Mouse (Mus musculus) fibroblast of lung, adult 2 months (primary cell): ENCODE results near the gene Mroh3.

Source experiments
- DNase-seq: peaks from one replicate; pipeline ENCODE4 v3.0.0-alpha.2; 2011; ENCODE audit warnings: low read depth

The Mroh3 gene

GRCm38 (mm10) chr1:136228328-136229039 lies 15.9 kb upstream of the Mroh3 start:
- peak; percentile 69 for DNase-seq

- peak; percentile 34 for DNase-seq
Measured at GRCm38 (mm10) chr1:136227870-136228269, 15.2 kb upstream of the Mroh3 start.

DNA sequence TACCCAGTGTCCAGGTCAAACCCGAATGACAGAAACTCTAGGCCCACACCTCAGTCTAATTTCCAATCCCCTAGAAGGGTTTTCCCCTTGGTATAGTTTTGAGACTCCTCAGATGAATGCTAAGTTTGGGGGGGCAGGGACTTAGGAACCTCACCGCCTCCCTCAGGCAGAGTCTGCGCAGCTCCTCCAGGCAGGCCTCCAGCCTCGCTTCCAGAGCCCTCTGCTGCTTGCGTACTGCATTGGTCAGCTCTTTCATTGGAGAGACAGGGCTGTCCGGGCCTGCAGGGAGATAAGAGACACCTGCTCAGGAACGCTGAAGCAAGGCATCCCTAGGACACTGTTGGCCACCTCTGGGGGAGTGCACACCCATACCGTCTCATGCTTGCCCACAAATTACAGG lies 14.0 kb upstream of the Mroh3 start:
- no peak for DNase-seq

- no peak for DNase-seq
Measured at GRCm38 (mm10) chr1:136225846-136226245, 13.2 kb upstream of the Mroh3 start.

DNA sequence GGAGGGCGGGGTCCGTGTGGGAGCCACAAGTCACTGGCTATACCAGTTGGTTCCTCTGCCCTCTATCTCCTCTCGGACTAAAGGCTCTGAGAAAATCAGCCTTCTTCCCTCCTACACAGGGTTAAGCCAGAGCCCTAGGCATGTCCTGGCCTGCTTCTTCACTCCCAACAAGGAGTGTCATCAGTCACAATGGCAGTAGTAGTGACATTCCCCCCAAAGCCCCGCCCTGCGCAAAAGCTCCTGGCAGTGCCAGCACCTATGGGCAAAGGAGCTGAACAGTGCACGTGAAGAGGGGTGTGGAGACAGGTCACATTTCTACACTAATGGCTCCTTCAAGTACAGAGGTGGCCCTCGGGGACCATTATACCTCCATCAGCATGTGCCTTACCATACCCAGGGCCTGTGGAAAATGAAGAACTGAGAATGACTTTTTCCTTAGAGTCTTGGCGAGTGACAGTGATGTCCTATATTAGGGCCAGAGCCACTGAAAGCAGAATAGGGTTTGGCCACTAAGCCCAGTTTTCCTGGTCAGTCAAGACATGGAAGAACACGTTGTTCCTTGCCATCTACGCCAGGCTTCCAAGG lies 11.2 kb upstream of the Mroh3 start:
- no peak for DNase-seq

DNA sequence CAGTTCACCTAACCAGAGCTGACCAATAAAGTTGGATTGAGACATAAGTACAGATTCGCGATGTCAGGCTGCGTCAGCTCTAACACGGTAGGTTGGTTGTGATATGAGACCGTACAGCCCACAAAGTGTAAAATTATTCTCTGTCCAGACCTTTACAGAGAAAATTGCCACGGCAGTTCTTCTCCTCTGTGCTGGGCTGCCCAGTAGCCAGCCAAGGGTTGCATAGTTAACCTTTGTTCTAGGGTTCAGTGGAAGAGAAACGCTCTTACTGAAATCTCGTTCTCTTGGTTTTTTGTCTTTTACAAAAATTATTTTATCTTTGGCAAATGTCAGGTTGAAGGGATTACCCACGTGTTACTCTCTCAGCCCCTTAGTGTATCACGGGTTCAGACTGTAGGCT lies 9.8 kb upstream of the Mroh3 start:
- DNase-seq: no peak

DNA sequence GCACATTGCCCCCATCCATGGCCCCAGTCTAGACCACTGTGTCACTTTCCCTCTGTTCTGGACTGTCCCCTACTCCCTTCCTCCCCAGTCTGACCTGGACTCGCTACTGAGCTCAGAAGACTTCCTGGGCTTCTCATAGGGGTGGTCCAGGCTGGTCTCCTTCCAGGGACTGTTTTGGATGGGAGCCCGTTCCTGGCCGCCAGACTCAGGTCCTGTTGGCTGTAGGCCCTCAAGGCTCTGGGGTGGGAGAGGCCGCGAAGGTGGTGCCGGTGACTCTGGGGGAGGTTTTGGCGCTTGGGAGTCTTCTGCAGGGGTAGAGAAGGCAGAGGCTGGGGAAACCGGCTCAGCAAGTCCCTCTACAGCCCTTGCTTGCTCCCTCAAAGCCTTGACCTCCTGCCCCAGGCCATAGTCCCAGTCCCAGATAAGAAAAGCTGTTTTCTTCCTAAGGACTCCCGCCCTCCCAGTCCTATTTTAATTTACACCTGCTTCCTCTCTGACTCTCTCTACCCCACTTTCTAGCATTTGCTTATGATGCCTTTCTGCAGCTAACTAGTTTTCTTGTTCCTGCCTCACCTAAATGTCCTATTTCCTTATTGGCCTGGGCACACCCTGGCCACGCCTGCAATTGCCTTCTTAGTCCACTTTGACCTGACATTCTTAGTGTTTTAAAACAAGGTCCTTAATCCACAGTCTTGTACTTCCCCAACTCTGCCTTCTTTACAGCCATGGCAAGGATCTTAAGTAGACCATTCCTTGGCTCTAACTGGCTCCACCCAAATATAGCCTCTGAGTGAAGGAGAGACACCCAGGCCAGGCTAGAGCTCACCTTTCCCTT lies 7.6 kb upstream of the Mroh3 start:
- DNase-seq: no peak

GRCm38 (mm10) chr1:136214304-136214703 lies 1.7 kb upstream of the Mroh3 start:
- no peak for DNase-seq

DNA sequence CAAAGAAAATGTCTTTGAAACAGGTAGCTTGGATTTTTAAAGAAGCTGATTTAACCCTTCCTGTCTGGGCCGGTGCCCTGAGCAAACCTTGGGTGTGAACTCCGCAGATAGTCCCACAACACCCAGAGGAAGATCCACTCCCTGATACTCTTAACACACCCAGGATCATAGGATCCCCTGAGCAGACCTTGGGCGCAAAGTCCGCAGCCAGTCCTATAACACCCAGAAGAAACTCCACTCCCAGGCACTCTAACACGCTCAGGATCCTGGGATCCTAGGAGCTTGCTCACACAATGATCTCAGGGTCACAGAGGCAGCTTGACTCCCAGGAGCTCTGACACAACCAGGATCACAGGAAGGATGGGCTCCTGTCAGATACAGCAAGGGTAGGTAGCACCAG lies 22.6 kb downstream of the Mroh3 start:
- DNase-seq: no peak

DNA sequence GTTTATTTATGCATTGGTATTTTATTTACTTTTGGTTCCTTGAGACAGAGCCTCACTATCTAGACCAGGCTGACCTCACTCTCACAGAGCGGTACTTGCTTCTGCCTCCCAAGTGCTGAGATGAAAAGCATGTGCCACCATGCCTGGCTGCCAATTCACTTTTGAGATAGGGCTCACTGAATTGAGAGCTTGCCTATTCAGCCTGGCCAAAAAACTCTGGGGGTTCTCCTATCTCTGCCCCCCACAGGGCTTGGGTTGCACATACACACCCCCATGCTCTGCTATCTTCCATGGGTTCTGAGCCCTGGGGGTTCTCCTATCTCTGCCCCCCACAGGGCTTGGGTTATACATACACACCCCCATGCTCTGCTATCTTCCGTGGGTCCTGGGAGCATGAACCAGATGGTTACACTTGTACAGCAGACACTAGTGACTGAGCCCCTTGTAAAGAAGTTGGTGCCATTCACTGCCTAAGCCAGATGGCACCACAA lies 33.1 kb downstream of the Mroh3 start:
- DNase-seq: no peak

- DNase-seq: no peak
Measured at GRCm38 (mm10) chr1:136178741-136179140, 33.9 kb downstream of the Mroh3 start.

DNA sequence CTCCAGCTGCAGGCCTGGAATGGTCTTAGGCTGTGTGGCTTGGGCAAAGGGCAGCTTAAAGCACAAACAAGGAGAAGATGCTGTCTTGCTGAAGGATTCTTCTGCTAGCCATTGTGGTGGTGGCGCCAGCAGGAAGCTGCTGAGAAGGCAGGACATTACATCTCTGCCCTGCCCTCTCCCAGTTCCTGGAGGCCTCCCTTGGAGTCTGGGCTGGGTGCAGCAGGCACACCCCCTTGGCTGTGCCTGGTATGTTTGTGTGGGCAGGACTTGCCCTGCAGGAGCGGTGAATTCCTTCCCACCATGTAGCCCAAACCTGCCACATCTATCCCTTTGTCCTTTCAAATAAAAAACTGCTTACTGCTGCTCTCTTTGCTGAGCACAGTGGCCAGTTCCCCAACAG lies 35.5 kb downstream of the Mroh3 start:
- no peak for DNase-seq

- no peak for DNase-seq
Measured at GRCm38 (mm10) chr1:136175183-136175582, 37.4 kb downstream of the Mroh3 start.

DNA sequence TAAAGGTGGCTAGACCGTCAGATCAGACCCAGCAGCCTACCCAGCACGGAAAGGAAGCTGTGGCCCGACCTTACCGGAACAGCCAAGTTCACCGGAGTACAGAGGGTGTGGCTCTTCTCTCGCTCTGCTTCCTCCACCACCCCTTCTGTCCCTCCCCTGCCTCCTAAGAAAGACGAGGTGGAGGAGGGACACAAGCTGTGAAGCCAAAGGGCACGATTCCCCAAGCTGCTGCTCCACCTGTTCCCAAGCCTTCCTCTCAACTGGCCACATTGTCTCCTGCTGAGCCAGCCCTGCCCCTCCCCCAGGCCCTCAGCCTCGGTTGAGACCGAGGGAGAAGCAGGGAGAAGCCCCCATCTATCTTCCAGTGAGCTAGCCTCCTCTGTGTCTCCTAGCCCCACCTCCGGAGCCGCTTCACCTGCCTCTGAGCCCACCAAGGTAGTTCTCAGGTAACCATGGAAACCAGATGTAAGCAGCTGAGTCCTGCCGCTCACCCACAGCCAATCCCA lies 38.5 kb downstream of the Mroh3 start:
- DNase-seq: no peak

- no peak for DNase-seq
Measured at GRCm38 (mm10) chr1:136172696-136173095, 39.9 kb downstream of the Mroh3 start.

- DNase-seq: peak; percentile 68
Measured at GRCm38 (mm10) chr1:136170109-136170508, 42.5 kb downstream of the Mroh3 start.

DNA sequence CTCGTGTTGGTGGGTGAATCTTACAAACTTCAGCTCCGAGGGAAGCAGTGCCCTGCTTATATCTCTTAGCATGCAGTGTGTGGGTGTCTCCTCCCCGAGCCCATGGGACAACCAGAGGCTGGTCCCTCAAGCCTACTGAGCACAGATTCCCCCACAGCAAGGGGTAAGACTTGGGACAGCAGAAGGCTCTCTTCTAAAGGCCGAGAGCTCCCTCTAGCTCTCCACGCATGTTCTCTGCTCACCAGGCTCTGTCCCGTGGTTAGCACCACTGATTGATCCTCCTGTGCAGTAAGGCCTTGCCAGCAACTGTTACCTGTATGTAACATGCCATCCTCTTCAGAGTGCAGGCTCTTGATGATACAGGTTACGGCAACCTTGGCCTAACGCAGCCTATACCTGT lies 45.0 kb downstream of the Mroh3 start:
- no peak for DNase-seq

- DNase-seq: no peak
Measured at GRCm38 (mm10) chr1:136165436-136165835, 47.2 kb downstream of the Mroh3 start.

- no peak for DNase-seq
Measured at GRCm38 (mm10) chr1:136161333-136161921, 51.2 kb downstream of the Mroh3 start.

DNA sequence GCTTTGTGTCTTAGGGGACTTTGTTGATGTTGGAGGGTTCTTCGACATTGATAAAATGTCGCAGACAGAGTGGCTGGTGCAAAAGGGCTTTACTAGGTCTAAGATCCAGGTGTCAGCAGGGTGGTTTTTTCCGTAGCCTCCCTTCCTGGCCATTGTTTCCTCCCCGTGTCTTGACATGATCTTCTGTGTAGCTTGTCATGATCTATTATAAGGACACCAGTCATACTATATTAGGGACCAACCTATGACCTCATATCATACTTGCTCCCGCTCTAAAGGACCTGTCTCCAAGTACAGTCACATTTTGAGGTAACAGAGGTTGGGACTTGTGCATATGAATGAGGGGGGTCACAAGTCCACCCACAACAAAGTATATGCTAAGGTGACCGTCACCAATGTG lies 51.7 kb downstream of the Mroh3 start:
- DNase-seq: no peak

DNA sequence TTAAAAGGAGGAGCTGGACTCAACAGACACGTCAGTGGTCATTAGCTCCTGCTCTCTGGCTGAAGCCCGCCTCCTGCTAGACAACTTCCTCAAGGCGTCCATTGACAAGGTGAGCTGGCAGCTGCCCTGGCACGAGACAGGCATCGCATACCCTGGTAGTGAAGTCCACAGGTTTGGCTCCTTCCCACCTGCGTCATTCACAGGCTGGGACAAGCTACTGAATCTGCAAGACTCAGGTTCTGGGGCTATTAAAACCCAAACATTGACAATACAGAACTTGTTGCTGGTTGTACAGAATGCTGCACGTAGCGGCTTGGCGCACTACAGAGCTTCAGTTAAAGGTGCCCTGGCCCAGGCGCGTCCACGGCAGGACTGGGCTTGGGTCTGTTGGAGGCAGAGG lies 52.3 kb downstream of the Mroh3 start:
- no peak for DNase-seq

- no peak for DNase-seq
Measured at GRCm38 (mm10) chr1:136159830-136160229, 52.8 kb downstream of the Mroh3 start.
